Mouse (Mus musculus) neural tube, embryonic 15.5 days (tissue): ENCODE measurements around the gene Arhgap15. TPM values are rescaled to one million over a fixed set of nuclear protein-coding genes. Genes with fewer than 3 reads are reported as not detected.

Experiments
- ATAC-seq: fragments of 200-750 bp; cut with Nextera tagmentation; 2 replicates; pipeline ENCODE4 v1.8.0; 2017; ENCODE audit warnings: mild to moderate bottlenecking, moderate TSS enrichment, moderate library complexity; ENCODE audit not compliant: low FRiP score
- H3K27ac ChIP-seq: fragments of 300-500 bp; sonication (generic); replicated peaks from 2 replicates; pipeline ENCODE4 v1.5.1; 2015; ENCODE audit warnings: mild to moderate bottlenecking, inconsistent platforms
- H3K27me3 ChIP-seq: fragments of 300-500 bp; sonication (generic); replicated peaks from 2 replicates; pipeline ENCODE4 v1.6.1; 2015; ENCODE audit warnings: inconsistent platforms
- H3K36me3 ChIP-seq: fragments of 300-500 bp; sonication (generic); 2 replicates; pipeline ENCODE4 v1.6.1; 2015; ENCODE audit warnings: inconsistent platforms
- H3K4me1 ChIP-seq: fragments of 300-500 bp; sonication (generic); 2 replicates; pipeline ENCODE4 v1.6.1; 2015; ENCODE audit warnings: inconsistent platforms
- H3K4me2 ChIP-seq: fragments of 300-500 bp; sonication (generic); 2 replicates; pipeline ENCODE4 v1.6.1; 2015; ENCODE audit warnings: inconsistent platforms, mild to moderate bottlenecking, moderate library complexity
- H3K4me3 ChIP-seq: fragments of 300-500 bp; sonication (generic); replicated peaks from 2 replicates; pipeline ENCODE4 v1.5.1; 2015; ENCODE audit warnings: mild to moderate bottlenecking, inconsistent platforms
- H3K9ac ChIP-seq: fragments of 300-500 bp; sonication (generic); replicated peaks from 2 replicates; pipeline ENCODE4 v1.6.1; 2015; ENCODE audit warnings: mild to moderate bottlenecking, inconsistent platforms
- H3K9me3 ChIP-seq: fragments of 300-500 bp; sonication (generic); replicated peaks from 2 replicates; pipeline ENCODE4 v1.6.1; 2016; ENCODE audit warnings: inconsistent platforms
- WGBS: fragments of 180-500 bp; shearing (Covaris S2); methylation state at CpG from one replicate; pipeline ENCODE4 v1.1.7; 2015; ENCODE audit warnings: mixed read lengths; 5-methylcytosine and 5-hydroxymethylcytosine counted together
- polyA plus RNA-seq: library from polyadenylated mRNA; unstranded; fragments of >200 nt; fragmentation: Nextera tagmentation; extraction: Ambion mirVana; gene quantifications from 2 replicates; pipeline ENCODE4 v1.2.1, GENCODE M21; 2015

The Arhgap15 gene
- polyA plus RNA-seq, 1 experiment from 2014 or later = 3.0 TPM

DNA sequence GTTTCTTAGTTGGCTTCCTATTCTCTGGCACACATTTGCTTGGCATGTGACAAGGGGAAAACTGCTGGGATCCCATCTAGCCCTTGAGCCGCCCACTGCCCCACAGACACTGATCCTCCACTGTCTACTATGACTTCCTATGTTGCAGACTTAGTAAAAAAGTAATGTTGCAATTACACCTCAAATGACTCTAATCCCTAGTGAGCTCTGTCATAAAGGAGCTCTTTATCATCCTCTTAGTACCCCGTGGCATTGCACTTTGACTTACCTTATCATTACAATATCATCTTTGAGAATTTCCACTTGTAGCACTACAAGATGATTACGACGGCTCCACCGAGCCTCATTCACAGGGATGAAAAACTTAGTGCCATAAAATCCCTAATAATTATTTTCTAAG, 190.6 kb downstream of the Arhgap15 start:
- no peaks in the 10 kb centered on the region for H3K27me3 ChIP-seq
- no peaks in the 10 kb centered on the region for H3K4me1 ChIP-seq
- H3K4me2 ChIP-seq = no peak overlapping the region
- 92% methylated on average over 5 of the region's 5 CpGs for WGBS
- no peak overlapping the region for H3K27ac ChIP-seq
- H3K4me3 ChIP-seq = no peak overlapping the region
- ATAC-seq = no peak
- no peaks in the 10 kb centered on the region for H3K36me3 ChIP-seq
- H3K9me3 ChIP-seq = no peaks in the 10 kb centered on the region
- no peak overlapping the region for H3K9ac ChIP-seq

DNA sequence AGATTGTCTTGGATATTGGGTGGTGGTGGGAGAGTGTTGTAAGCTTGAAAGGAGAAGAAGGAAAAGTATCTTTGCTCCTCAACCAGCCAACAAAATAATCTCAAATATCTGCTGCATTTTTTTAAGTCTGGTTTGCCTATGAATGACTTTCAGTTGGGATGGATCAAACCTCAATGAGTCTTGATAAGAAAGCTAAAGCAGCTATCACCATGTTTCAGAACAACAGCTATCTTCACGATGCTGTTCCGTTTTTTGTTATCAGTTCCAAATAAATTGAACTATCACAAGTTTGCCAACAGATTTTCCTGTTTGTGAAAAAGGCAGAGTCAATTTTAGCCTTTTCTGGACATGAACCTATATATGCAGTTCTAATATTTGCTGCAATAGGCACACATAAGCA, 197.1 kb downstream of the Arhgap15 start:
- Histone ChIP-seq H3K27ac (no peak overlapping the region), H3K4me3 (no peak overlapping the region), H3K9me3 (no peaks in the 10 kb centered on the region), H3K36me3 (no peaks in the 10 kb centered on the region), H3K9ac (no peak overlapping the region), H3K27me3 (no peaks in the 10 kb centered on the region), H3K4me2 (no peak overlapping the region), H3K4me1 (no peaks in the 10 kb centered on the region)
- WGBS = 96% methylated on average over 2 of the region's 2 CpGs
- ATAC-seq = no peak

- Histone ChIP-seq H3K9ac (no peak overlapping the region), H3K27ac (no peak overlapping the region), H3K27me3 (no peaks in the 10 kb centered on the region), H3K9me3 (no peaks in the 10 kb centered on the region), H3K4me1 (no peaks in the 10 kb centered on the region), H3K4me2 (no peak overlapping the region), H3K36me3 (no peaks in the 10 kb centered on the region), H3K4me3 (no peak overlapping the region)
- ATAC-seq = no peak
- 89% methylated on average over 13 of the region's 13 CpGs for WGBS
Observed at GRCm38 (mm10) chr2:43949775-43950492, 201.3 kb downstream of the Arhgap15 start.

GRCm38 (mm10) chr2:43950741-43951140, 202.1 kb downstream of the Arhgap15 start:
- no peak overlapping the region for H3K27ac ChIP-seq
- WGBS = 77% methylated on average over 6 of the region's 6 CpGs

GRCm38 (mm10) chr2:43959189-43959588, 210.6 kb downstream of the Arhgap15 start:
- no peak overlapping the region for H3K9ac ChIP-seq
- no peak overlapping the region for H3K4me3 ChIP-seq
- no peaks in the 10 kb centered on the region for H3K27me3 ChIP-seq
- ATAC-seq = no peak
- no peak overlapping the region for H3K27ac ChIP-seq
- no peak overlapping the region for H3K4me2 ChIP-seq
- no peaks in the 10 kb centered on the region for H3K4me1 ChIP-seq
- no peaks in the 10 kb centered on the region for H3K9me3 ChIP-seq
- H3K36me3 ChIP-seq = no peaks in the 10 kb centered on the region

More at GRCm38 (mm10) chr2:43950741-43951140, 202.1 kb downstream of the Arhgap15 start:
- ATAC-seq = no peak
- Histone ChIP-seq H3K36me3 (no peaks in the 10 kb centered on the region), H3K9ac (no peak overlapping the region), H3K4me2 (no peak overlapping the region), H3K9me3 (no peaks in the 10 kb centered on the region), H3K27me3 (no peaks in the 10 kb centered on the region), H3K4me3 (no peak overlapping the region), H3K4me1 (no peaks in the 10 kb centered on the region)

- no peaks in the 10 kb centered on the region for H3K27me3 ChIP-seq
- no peak overlapping the region for H3K4me3 ChIP-seq
- WGBS = 53% methylated on average over 5 of the region's 5 CpGs
- no peaks in the 10 kb centered on the region for H3K36me3 ChIP-seq
- no peak overlapping the region for H3K9ac ChIP-seq
- H3K27ac ChIP-seq = no peak overlapping the region
- ATAC-seq = no peak
- no peaks in the 10 kb centered on the region for H3K4me1 ChIP-seq
- no peak overlapping the region for H3K4me2 ChIP-seq
- H3K9me3 ChIP-seq = no peaks in the 10 kb centered on the region
Observed at GRCm38 (mm10) chr2:43962466-43962865, 213.8 kb downstream of the Arhgap15 start.

DNA sequence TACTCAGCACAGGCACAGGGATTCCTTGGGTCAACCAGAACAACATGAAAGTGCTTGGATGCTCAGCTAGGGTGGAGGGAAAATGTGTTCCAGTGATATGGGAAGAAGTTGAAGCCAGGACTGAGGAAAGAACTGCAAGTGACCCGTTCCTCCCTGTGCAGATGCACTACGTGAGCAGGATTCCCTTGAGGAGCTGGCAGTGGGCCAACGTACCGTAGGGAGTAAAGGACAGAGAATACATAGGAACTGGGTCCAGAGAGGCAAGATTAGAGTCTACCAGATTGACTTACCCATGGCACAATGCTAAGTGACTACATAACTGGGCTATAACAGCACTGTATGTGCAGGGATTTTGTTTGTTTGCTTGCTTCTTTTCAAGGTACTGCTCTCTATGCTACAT, 220.0 kb downstream of the Arhgap15 start:
- no peaks in the 10 kb centered on the region for H3K4me1 ChIP-seq
- H3K27ac ChIP-seq = no peak overlapping the region
- WGBS = 44% methylated on average over 4 of the region's 4 CpGs
- no peak overlapping the region for H3K4me2 ChIP-seq
- H3K9me3 ChIP-seq = no peaks in the 10 kb centered on the region
- H3K36me3 ChIP-seq = no peaks in the 10 kb centered on the region
- H3K9ac ChIP-seq = no peak overlapping the region
- H3K4me3 ChIP-seq = no peak overlapping the region
- no peaks in the 10 kb centered on the region for H3K27me3 ChIP-seq
- no peak for ATAC-seq

GRCm38 (mm10) chr2:43977732-43978131, 229.1 kb downstream of the Arhgap15 start:
- Histone ChIP-seq H3K27ac (peak overlapping the region; percentile 51; the same call in 1 of the 2 replicates), H3K4me3 (no peak overlapping the region), H3K4me1 (peaks cover 8% of the 10 kb centered on the region; the same call in 1 of the 2 replicates), H3K27me3 (no peaks in the 10 kb centered on the region), H3K9ac (no peak overlapping the region), H3K36me3 (no peaks in the 10 kb centered on the region), H3K4me2 (peak overlapping the region; percentile 23), H3K9me3 (no peaks in the 10 kb centered on the region)
- ATAC-seq = peak; percentile 59
- WGBS = 62% methylated on average over 11 of the region's 11 CpGs

- H3K4me2 ChIP-seq = no peak overlapping the region
- 50% methylated on average over 13 of the region's 13 CpGs for WGBS
- no peaks in the 10 kb centered on the region for H3K9me3 ChIP-seq
- peaks cover 8% of the 10 kb centered on the region; the same call in 1 of the 2 replicates for H3K4me1 ChIP-seq
- peak; percentile 65; the same call in 1 of the 2 replicates for ATAC-seq
- H3K36me3 ChIP-seq = no peaks in the 10 kb centered on the region
- H3K27me3 ChIP-seq = no peaks in the 10 kb centered on the region
- H3K27ac ChIP-seq = 0 out of 2 replicates have a peak overlapping the region, but pooled peaks have one; percentile 23
- no peak overlapping the region for H3K9ac ChIP-seq
- H3K4me3 ChIP-seq = no peak overlapping the region
Observed at GRCm38 (mm10) chr2:43978177-43979013, 229.8 kb downstream of the Arhgap15 start.

- no peak overlapping the region; the same call in 1 of the 2 replicates for H3K27ac ChIP-seq
- 69% methylated on average over 14 of the region's 14 CpGs for WGBS
- no peaks in the 10 kb centered on the region for H3K4me1 ChIP-seq
- peak; percentile 45; the same call in 1 of the 2 replicates for ATAC-seq
- H3K9ac ChIP-seq = no peak overlapping the region
- H3K9me3 ChIP-seq = no peaks in the 10 kb centered on the region
- no peaks in the 10 kb centered on the region for H3K27me3 ChIP-seq
- H3K4me2 ChIP-seq = no peak overlapping the region
- no peaks in the 10 kb centered on the region for H3K36me3 ChIP-seq
- no peak overlapping the region for H3K4me3 ChIP-seq
Observed at GRCm38 (mm10) chr2:43986066-43986465, 237.4 kb downstream of the Arhgap15 start.

GRCm38 (mm10) chr2:43987919-43988318, 239.3 kb downstream of the Arhgap15 start:
- 50% methylated on average over 3 of the region's 3 CpGs for WGBS
- H3K4me3 ChIP-seq = no peak overlapping the region
- H3K4me2 ChIP-seq = no peak overlapping the region
- H3K27me3 ChIP-seq = no peaks in the 10 kb centered on the region
- ATAC-seq = no peak
- H3K9me3 ChIP-seq = no peaks in the 10 kb centered on the region
- H3K4me1 ChIP-seq = no peaks in the 10 kb centered on the region
- H3K27ac ChIP-seq = no peak overlapping the region
- H3K36me3 ChIP-seq = no peaks in the 10 kb centered on the region
- H3K9ac ChIP-seq = no peak overlapping the region

DNA sequence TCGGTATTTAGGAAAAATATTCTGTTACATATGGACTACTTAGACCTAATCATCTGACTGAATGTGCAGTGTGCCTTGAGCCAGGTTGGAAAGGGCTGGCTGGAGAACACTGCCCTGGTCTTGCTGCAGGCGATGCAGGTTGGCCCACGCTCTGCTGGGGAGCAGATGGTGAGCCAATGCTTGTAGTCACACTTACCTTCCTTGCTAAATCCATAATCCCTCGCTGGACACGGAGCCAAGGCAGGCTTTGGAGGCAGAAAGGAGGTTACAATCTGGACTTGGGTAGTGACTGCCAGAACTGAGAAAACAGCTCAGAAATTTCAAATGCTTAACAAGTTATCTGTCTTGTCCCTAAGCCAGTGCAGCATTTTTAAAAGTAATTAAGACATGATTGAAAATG, 241.2 kb downstream of the Arhgap15 start:
- H3K4me2 ChIP-seq = no peak overlapping the region
- H3K27me3 ChIP-seq = no peaks in the 10 kb centered on the region
- H3K36me3 ChIP-seq = no peaks in the 10 kb centered on the region
- ATAC-seq = no peak
- H3K27ac ChIP-seq = no peak overlapping the region
- no peak overlapping the region for H3K9ac ChIP-seq
- no peaks in the 10 kb centered on the region for H3K4me1 ChIP-seq
- H3K4me3 ChIP-seq = no peak overlapping the region
- no peaks in the 10 kb centered on the region for H3K9me3 ChIP-seq
- WGBS = 63% methylated on average over 5 of the region's 5 CpGs
